13 mouse cellular contexts compared by ENCODE assay signal in the genomic region with DNA sequence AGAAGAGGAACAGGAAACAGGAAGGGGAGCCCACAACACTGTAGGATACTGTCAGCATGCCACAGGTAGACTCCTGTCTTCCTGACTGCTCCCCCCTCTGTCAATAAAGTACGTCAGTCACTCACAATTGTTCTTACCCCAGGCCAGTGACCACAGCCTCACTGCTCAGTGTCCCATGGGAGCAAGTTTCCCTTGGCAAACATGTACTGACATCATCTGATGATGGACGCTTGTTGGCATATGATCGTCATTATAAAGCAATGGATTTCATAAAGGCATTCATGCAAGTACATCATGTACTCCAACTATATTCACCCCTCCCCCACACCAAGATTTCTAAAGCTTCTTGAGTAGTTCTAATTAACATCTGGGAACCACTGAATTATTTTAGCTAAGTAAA.
"Had no signal": no experiment of that assay in that cellular context is flagged by ENCODE, and none has a peak within 500 bp of the region (broad histone marks: within the 10 kb centered on the region; RNA-seq: fewer than 3 reads in every experiment).

No protein-coding gene starts in this region.

- DNase-seq: lung, adult 18-20 months; lung, embryonic 14.5 days; lung, postnatal 14 days; lung, postnatal 4 days; midbrain, embryonic 14.5 days; retina, postnatal 1 day; right cerebral cortex, adult 18-20 months; right cerebral cortex, postnatal 25 days; right cerebral cortex, postnatal 4 days; spleen, adult 18-20 months; thymus, adult 18-20 months; thymus, postnatal 14 days; thymus, postnatal 36 days had no signal
